Mouse (Mus musculus) midbrain, postnatal 0 days (tissue): ENCODE measurements at regions not wholly inside any gene's neighbourhood (a gene's known extent, or its start where the extent isn't known, plus 50 kb on each side); places are given as distances from the start of the nearest gene placed in this dataset.

Source experiments
- ATAC-seq: fragments of 200-750 bp; cut with Nextera tagmentation; 2 replicates; pipeline ENCODE4 v1.8.0; 2017; ENCODE audit warnings: moderate number of reproducible peaks, mild to moderate bottlenecking, moderate TSS enrichment, moderate library complexity; ENCODE audit not compliant: low FRiP score
- DNase-seq: peaks from one replicate; pipeline ENCODE4 v3.0.0-alpha.2; 2015; ENCODE audit warnings: low spot score
- H3K27ac ChIP-seq: fragments of 300-500 bp; sonication (generic); 2 replicates; pipeline ENCODE4 v1.5.1; 2014; ENCODE audit warnings: low read depth, mild to moderate bottlenecking, low read length, mixed read lengths
- H3K27me3 ChIP-seq: fragments of 300-500 bp; sonication (generic); 2 replicates; pipeline ENCODE4 v1.6.1; 2014; ENCODE audit warnings: low read length, control low read depth, mixed read lengths; ENCODE audit not compliant: insufficient read depth
- H3K36me3 ChIP-seq: fragments of 300-500 bp; sonication (generic); 2 replicates; pipeline ENCODE4 v1.6.1; 2014; ENCODE audit warnings: low read length, control low read depth, mixed read lengths; ENCODE audit not compliant: insufficient read depth
- H3K4me1 ChIP-seq: fragments of 300-500 bp; sonication (generic); 2 replicates; pipeline ENCODE4 v1.6.1; 2014; ENCODE audit warnings: mild to moderate bottlenecking, control low read depth, antibody characterized with exemption, low read length, mixed read lengths; ENCODE audit not compliant: insufficient read depth
- H3K4me2 ChIP-seq: fragments of 300-500 bp; sonication (generic); 2 replicates; pipeline ENCODE4 v1.6.1; 2014; ENCODE audit warnings: low read depth, mild to moderate bottlenecking, low read length, mixed read lengths; ENCODE audit not compliant: poor library complexity, severe bottlenecking
- H3K4me3 ChIP-seq: fragments of 300-500 bp; sonication (generic); 2 replicates; pipeline ENCODE4 v1.5.1; 2014; ENCODE audit warnings: low read depth, mild to moderate bottlenecking, low read length, moderate library complexity
- H3K9ac ChIP-seq: fragments of 300-500 bp; sonication (generic); replicated peaks from 2 replicates; pipeline ENCODE4 v1.6.1; 2014; ENCODE audit warnings: mild to moderate bottlenecking, low read length, moderate library complexity, mixed read lengths; ENCODE audit not compliant: poor library complexity, severe bottlenecking
- H3K9me3 ChIP-seq: fragments of 300-500 bp; sonication (generic); 2 replicates; pipeline ENCODE4 v1.6.1; 2016; ENCODE audit warnings: low read length, control low read depth
- CTCF ChIP-seq: IDR thresholded peaks from 2 replicates; pipeline ENCODE4 v1.5.1; 2016; ENCODE audit warnings: antibody characterized with exemption, mild to moderate bottlenecking
- WGBS: fragments of 180-500 bp; shearing (Covaris S2); extraction: QIAGEN DNeasy Blood & Tissue Kit; methylation state at CpG from one replicate; pipeline ENCODE4 v1.1.7; 2014; 5-methylcytosine and 5-hydroxymethylcytosine counted together

- WGBS = 98% methylated on average over 3 of the region's 3 CpGs
- Histone ChIP-seq H3K27ac (no peak overlapping the region), H3K4me1 (no peaks in the 10 kb centered on the region), H3K9ac (no peak overlapping the region), H3K27me3 (no peaks in the 10 kb centered on the region), H3K9me3 (no peaks in the 10 kb centered on the region), H3K4me3 (no peak overlapping the region), H3K4me2 (no peak overlapping the region), H3K36me3 (no peaks in the 10 kb centered on the region)
- ATAC-seq (no peak), DNase-seq (no peak)
- TF ChIP-seq CTCF = no peak
Measured at GRCm38 (mm10) chr2:128436378-128436777, 154.6 kb upstream of the Spdye4c start.

GRCm38 (mm10) chr2:128437698-128438097 is 153.3 kb upstream of the Spdye4c start:
- no peak for ATAC-seq
- H3K4me2 ChIP-seq = no peak overlapping the region
- no peaks in the 10 kb centered on the region for H3K36me3 ChIP-seq
- no peaks in the 10 kb centered on the region for H3K4me1 ChIP-seq
- no peak for TF ChIP-seq CTCF
- no peak overlapping the region for H3K27ac ChIP-seq
- H3K27me3 ChIP-seq = no peaks in the 10 kb centered on the region
- H3K9me3 ChIP-seq = no peaks in the 10 kb centered on the region
- no peak overlapping the region for H3K4me3 ChIP-seq
- WGBS = 71% methylated on average over 7 of the region's 7 CpGs
- H3K9ac ChIP-seq = no peak overlapping the region
- no peak for DNase-seq

GRCm38 (mm10) chr2:128438161-128438822 is 152.7 kb upstream of the Spdye4c start:
- Histone ChIP-seq H3K27me3 (no peaks in the 10 kb centered on the region), H3K27ac (no peak overlapping the region), H3K4me3 (no peak overlapping the region), H3K9ac (no peak overlapping the region), H3K4me2 (no peak overlapping the region), H3K9me3 (no peaks in the 10 kb centered on the region), H3K4me1 (no peaks in the 10 kb centered on the region), H3K36me3 (no peaks in the 10 kb centered on the region)
- ATAC-seq (no peak), DNase-seq (no peak)
- no peak for TF ChIP-seq CTCF
- 68% methylated on average over 12 of the region's 12 CpGs for WGBS

- Histone ChIP-seq H3K9ac (no peak overlapping the region), H3K27ac (no peak overlapping the region), H3K9me3 (no peaks in the 10 kb centered on the region), H3K27me3 (no peaks in the 10 kb centered on the region), H3K4me3 (no peak overlapping the region), H3K4me1 (no peaks in the 10 kb centered on the region), H3K36me3 (no peaks in the 10 kb centered on the region), H3K4me2 (no peak overlapping the region)
- TF ChIP-seq CTCF = no peak
- WGBS = 94% methylated on average over 2 of the region's 2 CpGs
- no peak for ATAC-seq
- no peak for DNase-seq
Measured at GRCm38 (mm10) chr2:128438897-128439296, 152.1 kb upstream of the Spdye4c start.

- Histone ChIP-seq H3K9me3 (no peaks in the 10 kb centered on the region), H3K27ac (peak overlapping the region; percentile 26; the same call in 1 of the 2 replicates), H3K4me3 (no peak overlapping the region), H3K27me3 (no peaks in the 10 kb centered on the region), H3K4me2 (no peak overlapping the region), H3K9ac (no peak overlapping the region), H3K4me1 (no peaks in the 10 kb centered on the region), H3K36me3 (no peaks in the 10 kb centered on the region)
- WGBS = 48% methylated on average over 7 of the region's 7 CpGs
- TF ChIP-seq CTCF = no peak
- ATAC-seq = peak; percentile 56
- DNase-seq = peak; percentile 69
Measured at GRCm38 (mm10) chr2:128444599-128445011, 146.4 kb upstream of the Spdye4c start.

GRCm38 (mm10) chr2:128445443-128445842 is 145.6 kb upstream of the Spdye4c start:
- no peak overlapping the region for H3K27ac ChIP-seq
- WGBS = 91% methylated on average over 5 of the region's 5 CpGs
- H3K27me3 ChIP-seq = no peaks in the 10 kb centered on the region
- DNase-seq = no peak
- H3K9me3 ChIP-seq = no peaks in the 10 kb centered on the region
- no peaks in the 10 kb centered on the region for H3K4me1 ChIP-seq
- H3K36me3 ChIP-seq = no peaks in the 10 kb centered on the region
- H3K4me3 ChIP-seq = no peak overlapping the region
- H3K4me2 ChIP-seq = no peak overlapping the region
- H3K9ac ChIP-seq = no peak overlapping the region
- no peak for TF ChIP-seq CTCF
- no peak for ATAC-seq
